Mouse (Mus musculus): Measurements from ENCODE around the gene S1pr3. TPM values are rescaled to one million over a fixed set of nuclear protein-coding genes. Genes with fewer than 3 reads are reported as not detected.

Gene S1pr3
- total and polyA plus RNA-seq, 2 experiments from 2014 or later, result 8.5 to 8.6 TPM

GRCm38 (mm10) chr13:51373086-51373485, 35.4 kb upstream of the S1pr3 start:
- no peak for TF ChIP-seq CTCF (IDR thresholded peaks at IDR 0.05; ENCODE audit: low read depth)
- no peak for ATAC-seq
- no peaks in the 10 kb centered on the region for H3K36me3 ChIP-seq (ENCODE audit: insufficient read depth, low read length)
- H3K27me3 ChIP-seq (ENCODE audit: insufficient read depth, low read length), result no peaks in the 10 kb centered on the region
- no peak for DNase-seq (ENCODE audit: low spot score)
- H3K4me2 ChIP-seq (ENCODE audit: low read depth, low read length), result no peak overlapping the region
- H3K9me3 ChIP-seq (ENCODE audit: low read length), result no peaks in the 10 kb centered on the region
- H3K4me1 ChIP-seq (ENCODE audit: insufficient read depth, low read length), result no peaks in the 10 kb centered on the region
- no peak overlapping the region for H3K9ac ChIP-seq (replicated peaks; ENCODE audit: low read length)
- H3K27ac ChIP-seq, result no peak overlapping the region
- no peak overlapping the region for H3K4me3 ChIP-seq (ENCODE audit: low read length)

DNA sequence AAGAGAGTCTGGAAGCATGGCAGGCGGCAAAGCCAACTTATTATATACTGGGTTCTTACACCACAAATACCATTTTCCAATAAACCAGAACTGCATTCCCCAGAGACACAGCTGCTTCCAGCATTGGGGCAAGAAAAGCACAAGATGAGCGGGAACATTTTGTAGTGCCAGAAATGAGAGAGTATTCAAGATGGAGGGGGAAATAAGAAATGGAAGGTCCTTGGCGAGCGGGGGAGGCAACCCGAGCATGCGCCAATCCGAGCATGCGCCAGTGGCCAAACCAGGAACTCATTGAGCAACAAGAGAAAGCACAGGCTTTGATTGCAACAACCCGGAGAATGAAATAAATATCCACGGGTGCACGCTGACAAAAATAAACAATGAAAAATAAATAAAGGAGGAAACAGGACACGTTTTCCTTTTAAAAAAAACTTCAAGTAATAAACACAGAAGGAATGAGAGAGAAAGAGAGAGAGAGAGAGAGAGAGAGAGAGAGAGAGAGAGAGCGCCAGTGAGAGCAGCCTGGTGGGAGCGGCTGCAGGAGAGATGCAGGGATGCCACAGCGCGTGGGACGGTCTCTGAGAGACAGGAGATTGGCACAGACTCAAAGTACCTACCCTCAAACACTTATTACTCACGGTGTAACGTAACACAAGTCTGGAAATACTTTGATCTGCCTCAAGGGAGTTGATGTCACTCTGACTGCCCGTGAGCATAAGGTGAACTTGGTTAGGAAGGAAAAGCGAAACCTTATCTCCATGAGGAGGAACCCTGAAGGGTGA, 34.2 kb upstream of the S1pr3 start:
- DNase-seq (ENCODE audit: low spot score) (no peak), ATAC-seq (no peak)
- Histone ChIP-seq H3K27me3 (ENCODE audit: insufficient read depth, low read length) (no peaks in the 10 kb centered on the region), H3K4me3 (ENCODE audit: low read length) (no peak overlapping the region), H3K4me1 (ENCODE audit: insufficient read depth, low read length) (no peaks in the 10 kb centered on the region), H3K4me2 (ENCODE audit: low read depth, low read length) (no peak overlapping the region), H3K9me3 (ENCODE audit: low read length) (no peaks in the 10 kb centered on the region), H3K27ac (no peak overlapping the region), H3K36me3 (ENCODE audit: insufficient read depth, low read length) (no peaks in the 10 kb centered on the region), H3K9ac (replicated peaks; ENCODE audit: low read length) (no peak overlapping the region)
- 83% methylated on average over 21 of the region's 21 CpGs for WGBS
- TF ChIP-seq CTCF (IDR thresholded peaks at IDR 0.05; ENCODE audit: low read depth), result no peak

DNA sequence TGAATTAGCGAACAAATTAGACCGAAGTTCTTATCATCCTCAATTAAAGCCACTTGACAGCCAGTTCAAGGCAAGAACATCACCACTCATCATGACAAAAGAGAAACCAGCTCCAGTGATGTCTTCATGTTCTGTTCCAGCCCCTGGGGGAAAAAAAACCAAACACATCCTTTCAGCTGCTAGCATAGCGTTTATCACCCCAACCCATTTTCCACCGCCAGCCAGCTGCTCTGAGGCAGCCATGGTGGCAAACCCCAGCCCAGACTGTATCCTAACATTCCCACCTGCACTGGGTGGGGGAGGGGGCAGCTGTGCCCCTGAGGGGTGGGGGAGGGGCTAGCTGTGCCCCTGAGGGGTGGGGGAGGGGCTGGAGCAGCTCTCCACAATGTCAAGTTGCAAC, 30.3 kb upstream of the S1pr3 start:
- no peak for ATAC-seq
- Histone ChIP-seq H3K4me3 (ENCODE audit: low read length) (no peak overlapping the region), H3K9ac (replicated peaks; ENCODE audit: low read length) (no peak overlapping the region), H3K27me3 (ENCODE audit: insufficient read depth, low read length) (no peaks in the 10 kb centered on the region), H3K4me1 (ENCODE audit: insufficient read depth, low read length) (no peaks in the 10 kb centered on the region), H3K4me2 (ENCODE audit: low read depth, low read length) (no peak overlapping the region), H3K36me3 (ENCODE audit: insufficient read depth, low read length) (no peaks in the 10 kb centered on the region), H3K27ac (no peak overlapping the region), H3K9me3 (ENCODE audit: low read length) (no peaks in the 10 kb centered on the region)
- TF ChIP-seq CTCF (IDR thresholded peaks at IDR 0.05; ENCODE audit: low read depth), result no peak
- DNase-seq (ENCODE audit: low spot score), result no peak
- 37% methylated on average over 4 of the region's 4 CpGs for WGBS

GRCm38 (mm10) chr13:51379596-51379995, 28.8 kb upstream of the S1pr3 start:
- Histone ChIP-seq H3K27me3 (ENCODE audit: insufficient read depth, low read length) (no peaks in the 10 kb centered on the region), H3K4me3 (ENCODE audit: low read length) (no peak overlapping the region), H3K4me2 (ENCODE audit: low read depth, low read length) (no peak overlapping the region), H3K9ac (replicated peaks; ENCODE audit: low read length) (no peak overlapping the region), H3K27ac (no peak overlapping the region), H3K9me3 (ENCODE audit: low read length) (no peaks in the 10 kb centered on the region), H3K4me1 (ENCODE audit: insufficient read depth, low read length) (no peaks in the 10 kb centered on the region), H3K36me3 (ENCODE audit: insufficient read depth, low read length) (no peaks in the 10 kb centered on the region)
- no peak for DNase-seq (ENCODE audit: low spot score)
- 28% methylated on average over 6 of the region's 6 CpGs for WGBS
- TF ChIP-seq CTCF (IDR thresholded peaks at IDR 0.05; ENCODE audit: low read depth), result no peak
- ATAC-seq, result no peak

- Histone ChIP-seq H3K4me2 (ENCODE audit: low read depth, low read length) (no peak overlapping the region), H3K36me3 (ENCODE audit: insufficient read depth, low read length) (no peaks in the 10 kb centered on the region), H3K9me3 (ENCODE audit: low read length) (no peaks in the 10 kb centered on the region), H3K27me3 (ENCODE audit: insufficient read depth, low read length) (no peaks in the 10 kb centered on the region), H3K27ac (no peak overlapping the region), H3K4me1 (ENCODE audit: insufficient read depth, low read length) (no peaks in the 10 kb centered on the region), H3K9ac (replicated peaks; ENCODE audit: low read length) (no peak overlapping the region), H3K4me3 (ENCODE audit: low read length) (no peak overlapping the region)
- WGBS, result 90% methylated on average over 6 of the region's 6 CpGs
- DNase-seq (ENCODE audit: low spot score) (no peak), ATAC-seq (no peak)
- TF ChIP-seq CTCF (IDR thresholded peaks at IDR 0.05; ENCODE audit: low read depth), result no peak
Observed at GRCm38 (mm10) chr13:51381498-51381897, 26.9 kb upstream of the S1pr3 start.

- no peak overlapping the region for H3K4me3 ChIP-seq (ENCODE audit: low read length)
- H3K27me3 ChIP-seq (ENCODE audit: insufficient read depth, low read length), result no peaks in the 10 kb centered on the region
- TF ChIP-seq CTCF (IDR thresholded peaks at IDR 0.05; ENCODE audit: low read depth), result no peak
- H3K4me1 ChIP-seq (ENCODE audit: insufficient read depth, low read length), result no peaks in the 10 kb centered on the region
- no peak overlapping the region for H3K27ac ChIP-seq
- no peaks in the 10 kb centered on the region for H3K9me3 ChIP-seq (ENCODE audit: low read length)
- no peaks in the 10 kb centered on the region for H3K36me3 ChIP-seq (ENCODE audit: insufficient read depth, low read length)
- no peak overlapping the region for H3K9ac ChIP-seq (replicated peaks; ENCODE audit: low read length)
- 83% methylated on average over 2 of the region's 2 CpGs for WGBS
- no peak for DNase-seq (ENCODE audit: low spot score)
- H3K4me2 ChIP-seq (ENCODE audit: low read depth, low read length), result no peak overlapping the region
- no peak for ATAC-seq
Observed at GRCm38 (mm10) chr13:51384899-51385298, 23.5 kb upstream of the S1pr3 start.

GRCm38 (mm10) chr13:51387908-51388307, 20.5 kb upstream of the S1pr3 start:
- ATAC-seq, result no peak
- 50% methylated on average over 4 of the region's 4 CpGs for WGBS
- Histone ChIP-seq H3K4me3 (ENCODE audit: low read length) (no peak overlapping the region), H3K9me3 (ENCODE audit: low read length) (no peaks in the 10 kb centered on the region), H3K4me2 (ENCODE audit: low read depth, low read length) (no peak overlapping the region), H3K27me3 (ENCODE audit: insufficient read depth, low read length) (no peaks in the 10 kb centered on the region), H3K9ac (replicated peaks; ENCODE audit: low read length) (no peak overlapping the region), H3K4me1 (ENCODE audit: insufficient read depth, low read length) (no peaks in the 10 kb centered on the region), H3K36me3 (ENCODE audit: insufficient read depth, low read length) (no peaks in the 10 kb centered on the region), H3K27ac (no peak overlapping the region)
- DNase-seq (ENCODE audit: low spot score), result no peak
- TF ChIP-seq CTCF (IDR thresholded peaks at IDR 0.05; ENCODE audit: low read depth), result no peak

Data from hindbrain, postnatal 0 days (tissue).